Mouse (Mus musculus) liver, embryonic 12.5 days (tissue): ENCODE measurements around the gene Sec14l2. TPM values are rescaled to one million over a fixed set of nuclear protein-coding genes. Genes with fewer than 3 reads are reported as not detected.

Source experiments
- ATAC-seq: fragments of 200-750 bp; cut with Nextera tagmentation; 2 replicates; pipeline ENCODE4 v1.8.0; 2017; ENCODE audit warnings: moderate number of reproducible peaks, mild to moderate bottlenecking, moderate library complexity
- H3K27ac ChIP-seq: fragments of 300-500 bp; sonication (generic); 2 replicates; pipeline ENCODE4 v1.5.1; 2016; ENCODE audit warnings: mild to moderate bottlenecking
- H3K27me3 ChIP-seq: fragments of 300-500 bp; sonication (generic); replicated peaks from 2 replicates; pipeline ENCODE4 v1.6.1; 2016; ENCODE audit warnings: mild to moderate bottlenecking, moderate library complexity
- H3K36me3 ChIP-seq: fragments of 300-500 bp; sonication (generic); 2 replicates; pipeline ENCODE4 v1.6.1; 2016; ENCODE audit warnings: mild to moderate bottlenecking, moderate library complexity
- H3K4me1 ChIP-seq: fragments of 300-500 bp; sonication (generic); 2 replicates; pipeline ENCODE4 v1.6.1; 2016
- H3K4me2 ChIP-seq: fragments of 300-500 bp; sonication (generic); 2 replicates; pipeline ENCODE4 v1.6.1; 2016; ENCODE audit warnings: mild to moderate bottlenecking, moderate library complexity
- H3K4me3 ChIP-seq: fragments of 300-500 bp; sonication (generic); 2 replicates; pipeline ENCODE4 v1.5.1; 2016; ENCODE audit warnings: mild to moderate bottlenecking, moderate library complexity
- H3K9ac ChIP-seq: fragments of 300-500 bp; sonication (generic); 2 replicates; pipeline ENCODE4 v1.6.1; 2016; ENCODE audit warnings: mild to moderate bottlenecking, moderate library complexity
- H3K9me3 ChIP-seq: fragments of 300-500 bp; sonication (generic); replicated peaks from 2 replicates; pipeline ENCODE4 v1.6.1; 2016; ENCODE audit warnings: mild to moderate bottlenecking, moderate library complexity
- WGBS: fragments of 180-500 bp; shearing (Covaris S2); methylation state at CpG from one replicate; pipeline ENCODE4 v1.1.7; 2016; ENCODE audit not compliant: insufficient replicate concordance; 5-methylcytosine and 5-hydroxymethylcytosine counted together
- microRNA-seq: library from miRNA; unstranded; fragments of <30 nt; microRNA quantifications from one replicate; pipeline ENCODE4, GENCODE M21; 2017
- polyA plus RNA-seq: library from polyadenylated mRNA; unstranded; fragments of >200 nt; fragmentation: Nextera tagmentation; extraction: Ambion mirVana; gene quantifications from 2 replicates; pipeline ENCODE4 v1.2.1, GENCODE M21; 2016

Sec14l2 gene
- polyA plus RNA-seq, 1 experiment from 2014 or later: 5.9 TPM

- ATAC-seq: no peak
- Histone ChIP-seq H3K9ac (no peak within 1 kb of the TSS), H3K27me3 (peaks cover 4% of the 10 kb centered on the region; the same call in 1 of the 2 replicates), H3K36me3 (no peaks in the 10 kb centered on the region), H3K27ac (no peak within 1 kb of the TSS), H3K9me3 (no peaks in the 10 kb centered on the region), H3K4me1 (no peaks in the 10 kb centered on the region), H3K4me3 (no peak within 1 kb of the TSS), H3K4me2 (no peak within 1 kb of the TSS)
- WGBS: 46% methylated on average over 5 of the region's 5 CpGs
Measured at GRCm38 (mm10) chr11:4064627-4065122, 58.5 kb downstream of the Sec14l2 start, which contains the start of gene Sec14l3. Sec14l3 (plus strand) TSS chr11:4064841.

GRCm38 (mm10) chr11:4062981-4063380, 60.2 kb downstream of the Sec14l2 start:
- H3K27ac ChIP-seq: no peak overlapping the region
- H3K4me3 ChIP-seq: no peak overlapping the region
- no peak overlapping the region for H3K9ac ChIP-seq
- no peaks in the 10 kb centered on the region for H3K9me3 ChIP-seq
- H3K4me1 ChIP-seq: no peaks in the 10 kb centered on the region
- ATAC-seq: no peak
- peaks cover 4% of the 10 kb centered on the region for H3K27me3 ChIP-seq
- no peak overlapping the region for H3K4me2 ChIP-seq
- no peaks in the 10 kb centered on the region for H3K36me3 ChIP-seq
- WGBS: 46% methylated on average over 6 of the region's 6 CpGs

DNA sequence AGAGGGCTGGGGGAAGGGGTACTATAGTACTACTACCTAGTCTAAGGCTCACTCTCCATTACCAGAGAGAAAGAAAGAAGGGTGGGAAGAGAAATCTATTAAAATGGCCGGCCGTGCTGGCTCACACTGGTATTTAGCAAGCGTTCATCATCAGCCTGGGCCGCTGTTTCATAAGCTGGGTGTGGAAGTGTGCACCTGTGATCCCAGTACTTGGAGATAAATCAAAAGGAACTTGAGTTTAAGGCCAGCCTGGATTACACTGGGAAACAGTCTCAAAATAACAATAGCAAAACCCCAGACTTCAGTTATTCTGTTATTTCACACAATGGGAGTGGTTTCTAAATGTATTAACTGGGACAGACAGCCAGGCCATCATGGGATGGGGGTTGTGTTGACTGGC, 60.7 kb downstream of the Sec14l2 start:
- no peak for ATAC-seq
- no peak overlapping the region for H3K4me2 ChIP-seq
- H3K9me3 ChIP-seq: no peaks in the 10 kb centered on the region
- no peak overlapping the region for H3K9ac ChIP-seq
- no peaks in the 10 kb centered on the region for H3K4me1 ChIP-seq
- H3K27ac ChIP-seq: no peak overlapping the region
- H3K4me3 ChIP-seq: no peak overlapping the region
- peaks cover 4% of the 10 kb centered on the region for H3K27me3 ChIP-seq
- no peaks in the 10 kb centered on the region for H3K36me3 ChIP-seq
- 78% methylated on average over 4 of the region's 4 CpGs for WGBS

DNA sequence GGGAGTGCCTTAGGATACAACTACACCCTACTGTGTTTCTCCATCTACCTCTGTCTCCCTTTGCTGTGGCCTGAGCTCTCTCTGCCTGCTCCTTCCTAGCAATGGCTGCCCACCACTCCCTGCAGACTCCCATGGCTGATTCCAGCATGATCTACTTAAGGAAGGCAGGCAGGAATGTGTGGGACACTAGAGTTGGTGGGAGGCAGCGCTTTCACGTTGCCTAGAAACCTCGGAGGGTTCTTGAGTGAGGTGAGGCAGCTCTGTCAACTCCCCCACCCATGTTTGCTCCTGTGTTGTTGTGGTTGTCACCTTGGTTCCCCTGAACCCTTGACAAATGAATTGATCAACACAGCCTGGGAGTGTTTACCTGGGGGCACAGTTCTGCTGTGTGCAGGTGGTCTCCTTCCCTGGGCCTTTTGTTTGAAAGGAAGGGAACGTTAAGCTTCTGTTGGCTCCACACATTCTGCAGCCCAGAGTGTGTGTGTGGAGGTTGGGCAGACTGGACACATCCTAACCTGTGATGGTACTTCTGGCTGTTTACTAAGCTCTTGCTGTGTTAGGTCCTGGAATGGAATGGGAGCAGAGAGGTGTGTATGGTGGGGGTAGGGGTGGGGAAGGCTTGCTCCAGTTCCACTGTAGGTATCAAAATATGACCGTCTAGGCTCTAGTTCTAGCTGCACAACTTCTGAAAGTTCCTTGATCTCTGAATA, 62.2 kb downstream of the Sec14l2 start:
- no peaks in the 10 kb centered on the region for H3K36me3 ChIP-seq
- 59% methylated on average over 5 of the region's 5 CpGs for WGBS
- H3K27ac ChIP-seq: no peak overlapping the region
- ATAC-seq: no peak
- peaks cover 4% of the 10 kb centered on the region for H3K27me3 ChIP-seq
- H3K4me3 ChIP-seq: no peak overlapping the region
- no peak overlapping the region for H3K9ac ChIP-seq
- H3K4me2 ChIP-seq: no peak overlapping the region
- H3K9me3 ChIP-seq: no peaks in the 10 kb centered on the region
- no peaks in the 10 kb centered on the region for H3K4me1 ChIP-seq

DNA sequence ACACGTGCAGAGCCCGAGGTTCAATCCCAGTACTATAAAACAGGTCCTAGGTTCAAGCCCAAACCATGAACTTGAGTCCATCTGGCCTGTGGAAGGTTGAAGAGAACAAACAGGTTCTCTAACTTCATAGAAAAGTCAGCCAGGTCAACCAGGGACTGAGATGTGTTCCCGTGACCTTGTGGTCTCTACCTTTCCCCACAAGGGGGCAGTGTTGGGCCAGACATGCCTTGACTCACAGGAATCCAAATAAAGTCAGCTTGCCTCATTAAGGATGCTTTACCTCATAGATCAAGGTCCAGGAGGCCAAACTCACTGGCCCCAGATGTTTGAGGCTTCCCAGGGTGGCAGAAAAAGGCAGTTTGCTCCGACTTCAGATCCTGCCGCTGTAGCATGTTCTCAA, 69.6 kb downstream of the Sec14l2 start:
- no peak for ATAC-seq
- Histone ChIP-seq H3K4me1 (no peaks in the 10 kb centered on the region), H3K36me3 (no peaks in the 10 kb centered on the region), H3K27ac (no peak overlapping the region), H3K9ac (no peak overlapping the region), H3K4me3 (no peak overlapping the region), H3K4me2 (no peak overlapping the region), H3K27me3 (no peaks in the 10 kb centered on the region; the same call in 1 of the 2 replicates), H3K9me3 (no peaks in the 10 kb centered on the region)
- 18% methylated on average over 5 of the region's 5 CpGs for WGBS

DNA sequence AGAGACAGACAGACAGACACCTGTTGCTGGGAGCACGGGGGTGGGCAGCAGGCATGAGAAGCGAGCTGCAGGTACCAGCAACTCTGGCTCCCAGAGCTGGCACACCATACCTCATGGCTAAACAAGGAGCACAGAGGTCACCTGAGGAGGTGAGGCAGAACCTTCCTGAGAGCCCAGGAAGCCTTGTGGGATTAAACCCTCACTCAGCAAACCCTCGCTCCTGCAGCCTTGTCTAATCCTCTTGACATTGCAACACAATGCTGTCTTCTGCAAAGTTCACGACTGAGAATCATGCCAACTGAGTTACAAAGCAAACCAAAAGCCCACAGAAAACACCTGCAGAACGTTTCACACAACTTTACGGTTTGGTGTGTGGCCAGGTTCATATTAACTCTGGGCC, 74.8 kb downstream of the Sec14l2 start:
- ATAC-seq: no peak
- WGBS: 69% methylated on average over 6 of the region's 6 CpGs
- Histone ChIP-seq H3K4me1 (no peaks in the 10 kb centered on the region), H3K4me2 (no peak overlapping the region), H3K4me3 (no peak overlapping the region), H3K9ac (no peak overlapping the region), H3K36me3 (no peaks in the 10 kb centered on the region), H3K27me3 (no peaks in the 10 kb centered on the region), H3K27ac (no peak overlapping the region), H3K9me3 (no peaks in the 10 kb centered on the region)

- ATAC-seq: no peak
- H3K36me3 ChIP-seq: no peaks in the 10 kb centered on the region
- 82% methylated on average over 2 of the region's 2 CpGs for WGBS
Measured at GRCm38 (mm10) chr11:4047766-4048165, 75.4 kb downstream of the Sec14l2 start.

More at GRCm38 (mm10) chr11:4047766-4048165, 75.4 kb downstream of the Sec14l2 start:
- H3K9me3 ChIP-seq: no peaks in the 10 kb centered on the region
- no peak overlapping the region for H3K27ac ChIP-seq
- H3K9ac ChIP-seq: no peak overlapping the region
- H3K4me2 ChIP-seq: no peak overlapping the region
- H3K4me1 ChIP-seq: no peaks in the 10 kb centered on the region
- H3K27me3 ChIP-seq: no peaks in the 10 kb centered on the region
- H3K4me3 ChIP-seq: no peak overlapping the region

Small RNA genes lying within 50 kb of the gene (microRNA-seq; reads per million reads assigned to microRNA genes)
- 9.1 reads per million, percentile 20 among the genes with 10 or more reads in this experiment for gene Mir3060

Other genes starting within 250 kb of the Sec14l2 start
- 0.05 TPM in 1 of 2 replicates, not detected in the other for gene 4921536K21Rik, start 228.3 kb downstream of the Sec14l2 start, polyA plus RNA-seq
- gene Dusp18, start 228.2 kb downstream of the Sec14l2 start, polyA plus RNA-seq: 0.80 and 0.95 TPM in 2 replicates
- 0.86 and 1.2 TPM in 2 replicates for gene Slc35e4, start 208.8 kb downstream of the Sec14l2 start, polyA plus RNA-seq
- 14.0 and 14.5 TPM in 2 replicates for gene Tcn2, start 191.3 kb downstream of the Sec14l2 start, polyA plus RNA-seq
- gene Pes1, start 159.4 kb downstream of the Sec14l2 start, polyA plus RNA-seq: 72.0 and 74.0 TPM in 2 replicates
- gene 4930556J24Rik, start 146.6 kb downstream of the Sec14l2 start, polyA plus RNA-seq: 0.11 and 0.13 TPM in 2 replicates
- gene Gal3st1, start 139.8 kb downstream of the Sec14l2 start, polyA plus RNA-seq: 0.72 and 0.85 TPM in 2 replicates
- 0.62 and 0.71 TPM in 2 replicates for gene Sec14l4, start 92.0 kb downstream of the Sec14l2 start, polyA plus RNA-seq
- not detected in 2 replicates for gene Sec14l3, start 58.6 kb downstream of the Sec14l2 start, polyA plus RNA-seq
- 32.2 and 35.9 TPM in 2 replicates for gene Mtfp1, start 28.0 kb downstream of the Sec14l2 start, polyA plus RNA-seq
- gene Rnf215, start 11.8 kb upstream of the Sec14l2 start, polyA plus RNA-seq: 9.7 and 10.6 TPM in 2 replicates
- 1.4 and 1.5 TPM in 2 replicates for gene Ccdc157, start 36.9 kb upstream of the Sec14l2 start, polyA plus RNA-seq
- gene Sf3a1, start 36.9 kb upstream of the Sec14l2 start, polyA plus RNA-seq: 41.7 and 42.1 TPM in 2 replicates
- gene Tbc1d10a, start 63.4 kb upstream of the Sec14l2 start, polyA plus RNA-seq: 9.8 and 10.7 TPM in 2 replicates
- 2.1 and 2.3 TPM in 2 replicates for gene Castor1, start 94.8 kb upstream of the Sec14l2 start, polyA plus RNA-seq
- 0.48 and 0.55 TPM in 2 replicates for gene Osm, start 113.0 kb upstream of the Sec14l2 start, polyA plus RNA-seq
- not detected in 2 replicates for gene Lif, start 134.1 kb upstream of the Sec14l2 start, polyA plus RNA-seq